Mouse (Mus musculus): Measurements from ENCODE around the gene Rfng. TPM values are rescaled to one million over a fixed set of nuclear protein-coding genes. Genes with fewer than 3 reads are reported as not detected.

The Rfng gene
- polyA plus RNA-seq (2015; fragmentation: Nextera tagmentation; extraction: Ambion mirVana): 19.7 and 20.3 TPM in 2 replicates

DNA sequence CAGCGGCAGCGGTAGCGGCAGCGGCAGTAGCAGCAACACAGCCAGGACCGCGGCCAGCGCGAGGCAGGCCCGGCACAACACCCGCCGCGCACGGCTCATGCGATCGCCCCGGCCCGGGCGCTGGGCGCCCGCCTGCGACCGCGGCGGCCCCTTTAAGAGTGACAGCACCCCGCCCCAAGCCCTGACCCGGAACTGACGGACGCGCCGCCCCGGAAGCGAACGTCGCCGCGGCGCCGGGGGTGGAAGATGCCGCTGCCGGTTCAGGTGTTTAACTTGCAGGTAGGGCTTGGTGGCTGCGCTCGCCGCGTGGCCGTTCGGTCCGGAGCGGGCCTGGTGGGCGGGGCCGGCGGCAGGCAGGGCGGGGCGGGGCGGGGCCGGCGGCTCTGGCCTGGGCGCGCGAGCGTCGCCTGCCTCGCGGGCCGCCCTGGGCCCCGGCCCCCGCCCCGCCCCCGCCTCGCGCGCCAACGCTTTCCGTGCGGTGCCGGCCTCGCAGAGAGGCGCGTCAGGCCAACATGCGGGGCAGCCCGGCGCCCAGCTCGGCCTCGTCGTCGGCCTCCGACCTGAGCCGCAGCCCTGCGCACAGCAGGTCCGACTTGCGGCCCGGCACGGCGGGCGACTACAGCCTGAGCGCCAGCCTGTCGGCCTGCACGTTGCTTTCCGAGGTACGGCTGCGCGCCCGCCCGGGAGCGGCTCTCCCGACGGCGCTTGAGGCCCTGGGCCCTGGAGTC, at the start of gene Rfng, which contains the start of gene Gps1:
TSS of gene Rfng (minus strand) at position 144 of the 728 bp plus-strand sequence.
TSS of gene Gps1 (plus strand) at position 209 of the 728 bp plus-strand sequence.

DNA sequence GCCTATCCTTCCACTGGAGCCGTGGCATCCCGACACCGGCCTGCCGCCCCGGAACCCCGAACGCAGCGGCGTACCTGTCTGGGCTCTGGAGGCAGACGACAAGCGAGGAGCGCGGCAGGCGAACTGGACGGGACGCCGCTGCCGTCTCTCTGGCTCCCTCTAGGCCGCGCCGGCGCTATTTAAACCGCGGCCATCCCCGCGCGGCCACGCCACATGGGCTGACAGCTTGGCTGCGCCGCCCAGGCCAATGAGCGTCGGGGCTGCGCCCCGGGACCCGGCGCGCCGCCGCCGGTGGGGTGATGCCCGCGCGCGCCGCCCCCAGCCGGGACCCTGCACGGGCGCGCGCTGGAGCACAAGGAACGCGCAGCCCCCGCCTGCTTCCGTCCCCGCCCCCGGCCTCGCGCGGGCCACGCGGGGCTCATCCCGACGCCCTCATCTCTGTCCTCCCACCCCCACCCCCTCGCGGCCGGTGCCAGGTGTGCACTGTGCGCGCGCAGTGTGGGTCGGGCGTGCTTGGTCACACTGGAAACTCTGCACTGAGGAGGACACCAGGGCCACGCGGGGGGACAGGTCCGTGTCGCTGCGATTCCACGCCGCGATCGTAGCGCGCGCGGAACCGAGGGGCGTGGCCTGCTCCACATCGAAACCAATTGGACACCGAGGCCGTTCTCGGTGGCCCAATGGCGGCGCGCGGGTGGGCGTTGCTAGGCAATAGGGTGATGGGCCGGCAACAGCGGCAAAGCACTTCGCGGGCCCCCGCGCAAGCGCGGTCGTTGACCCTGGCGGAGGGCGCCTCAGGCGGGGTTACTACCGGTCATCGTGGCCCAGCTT, 40.2 kb upstream of the Rfng start, which contains the start of gene Fasn:
TSS of gene Fasn (minus strand) at position 592 of the 831 bp plus-strand sequence.

GRCm38 (mm10) chr11:120795756-120796613, 12.0 kb upstream of the Rfng start, which contains the start of gene Dus1l:
Gene Dus1l (minus strand): TSS chr11:120796403.

GRCm38 (mm10) chr11:120762672-120763041, 21.4 kb downstream of the Rfng start, which contains the start of gene Hmga1b:
Gene Hmga1b (plus strand): TSS chr11:120762794.

DNA sequence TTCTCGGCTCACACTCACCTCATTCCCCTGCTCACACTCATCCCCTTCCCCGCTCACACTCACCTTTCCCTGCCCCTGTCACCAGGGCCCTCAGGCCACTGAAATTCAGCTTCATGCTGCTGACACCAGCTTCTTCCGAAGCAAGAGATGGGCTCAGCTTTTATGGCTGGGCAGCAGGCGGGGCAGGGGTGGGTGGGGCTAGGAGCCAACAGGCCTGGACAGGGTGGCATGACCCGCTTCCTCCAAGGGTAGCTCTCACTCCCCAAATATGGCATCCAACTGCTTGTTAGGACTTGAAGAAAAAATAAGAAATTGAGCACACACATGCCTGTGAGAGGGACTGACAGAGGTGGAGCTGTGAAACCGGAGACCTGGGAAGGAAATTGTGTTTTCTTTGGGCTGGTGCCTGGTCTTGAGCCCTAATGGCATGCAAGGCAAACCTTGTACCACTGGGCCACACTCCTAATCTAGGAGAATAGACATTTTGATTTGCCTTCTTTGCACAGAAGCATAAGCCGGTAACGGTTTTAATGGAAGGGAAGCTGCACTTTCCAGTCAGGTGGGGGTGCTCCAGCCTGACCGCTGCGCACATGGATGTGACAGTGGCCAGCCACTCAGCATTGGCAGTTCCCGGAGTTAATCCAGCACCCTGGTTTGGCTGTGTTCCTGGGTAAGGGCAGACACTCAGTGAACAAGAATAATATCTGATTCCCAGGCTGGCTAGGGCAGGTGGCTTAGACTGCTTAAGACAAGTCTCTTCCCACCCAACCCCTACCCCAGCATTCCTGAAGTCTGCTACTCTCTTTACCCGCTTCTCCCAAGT, 51.9 kb downstream of the Rfng start, which contains the start of gene Cbr2:
TSS of gene Cbr2 (minus strand) at position 257 of the 823 bp plus-strand sequence.

Other genes starting within 250 kb of the Rfng start
- gene Mcrip1, start 234.5 kb downstream of the Rfng start, polyA plus RNA-seq (2015; fragmentation: Nextera tagmentation; extraction: Ambion mirVana): 157 and 172 TPM in 2 replicates
- gene Ppp1r27, start 233.1 kb downstream of the Rfng start, polyA plus RNA-seq (2015; fragmentation: Nextera tagmentation; extraction: Ambion mirVana): not detected in 2 replicates
- 515 and 546 TPM in 2 replicates for gene P4hb, start 211.0 kb downstream of the Rfng start, polyA plus RNA-seq (2015; fragmentation: Nextera tagmentation; extraction: Ambion mirVana)
- 458 and 475 TPM in 2 replicates for gene Arhgdia, start 202.6 kb downstream of the Rfng start, polyA plus RNA-seq (2015; fragmentation: Nextera tagmentation; extraction: Ambion mirVana)
- 162 and 194 TPM in 2 replicates for gene Alyref, start 185.8 kb downstream of the Rfng start, polyA plus RNA-seq (2015; fragmentation: Nextera tagmentation; extraction: Ambion mirVana)
- 165 and 166 TPM in 2 replicates for gene Anapc11, start 185.8 kb downstream of the Rfng start, polyA plus RNA-seq (2015; fragmentation: Nextera tagmentation; extraction: Ambion mirVana)
- 0.43 and 1.1 TPM in 2 replicates for gene Npb, start 175.7 kb downstream of the Rfng start, polyA plus RNA-seq (2015; fragmentation: Nextera tagmentation; extraction: Ambion mirVana)
- 72.3 and 111 TPM in 2 replicates for gene Pcyt2, start 166.3 kb downstream of the Rfng start, polyA plus RNA-seq (2015; fragmentation: Nextera tagmentation; extraction: Ambion mirVana)
- 24.9 and 25.5 TPM in 2 replicates for gene Sirt7, start 159.0 kb downstream of the Rfng start, polyA plus RNA-seq (2015; fragmentation: Nextera tagmentation; extraction: Ambion mirVana)
- 19.3 and 22.6 TPM in 2 replicates for gene Mafg, start 150.6 kb downstream of the Rfng start, polyA plus RNA-seq (2015; fragmentation: Nextera tagmentation; extraction: Ambion mirVana)
- gene Pycr1, start 140.4 kb downstream of the Rfng start, polyA plus RNA-seq (2015; fragmentation: Nextera tagmentation; extraction: Ambion mirVana): 22.5 and 33.3 TPM in 2 replicates
- gene Myadml2, start 136.0 kb downstream of the Rfng start, polyA plus RNA-seq (2015; fragmentation: Nextera tagmentation; extraction: Ambion mirVana): 0.28 TPM in 1 of 2 replicates, not detected in the other
- gene Notum, start 123.0 kb downstream of the Rfng start, polyA plus RNA-seq (2015; fragmentation: Nextera tagmentation; extraction: Ambion mirVana): 2.6 and 4.4 TPM in 2 replicates
- gene Aspscr1, start 111.2 kb downstream of the Rfng start, polyA plus RNA-seq (2015; fragmentation: Nextera tagmentation; extraction: Ambion mirVana): 72.0 and 79.9 TPM in 2 replicates
- 94.9 and 105 TPM in 2 replicates for gene Cenpx, start 70.5 kb downstream of the Rfng start, polyA plus RNA-seq (2015; fragmentation: Nextera tagmentation; extraction: Ambion mirVana)
- 21.2 and 22.0 TPM in 2 replicates for gene Lrrc45, start 70.3 kb downstream of the Rfng start, polyA plus RNA-seq (2015; fragmentation: Nextera tagmentation; extraction: Ambion mirVana)
- 10.7 and 14.6 TPM in 2 replicates for gene Rac3, start 62.7 kb downstream of the Rfng start, polyA plus RNA-seq (2015; fragmentation: Nextera tagmentation; extraction: Ambion mirVana)
- 31.5 and 35.7 TPM in 2 replicates for gene Dcxr, start 56.9 kb downstream of the Rfng start, polyA plus RNA-seq (2015; fragmentation: Nextera tagmentation; extraction: Ambion mirVana)
- gene Cbr2, start 52.1 kb downstream of the Rfng start, polyA plus RNA-seq (2015; fragmentation: Nextera tagmentation; extraction: Ambion mirVana): 81.7 and 93.4 TPM in 2 replicates
- 1.5 and 2.2 TPM in 2 replicates for gene Hmga1b, start 21.4 kb downstream of the Rfng start, polyA plus RNA-seq (2015; fragmentation: Nextera tagmentation; extraction: Ambion mirVana)
- gene Gps1, start 65 bp upstream of the Rfng start, polyA plus RNA-seq (2015; fragmentation: Nextera tagmentation; extraction: Ambion mirVana): 118 and 123 TPM in 2 replicates
- 38.1 and 41.2 TPM in 2 replicates for gene Dus1l, start 12.2 kb upstream of the Rfng start, polyA plus RNA-seq (2015; fragmentation: Nextera tagmentation; extraction: Ambion mirVana)
- gene Fasn, start 40.3 kb upstream of the Rfng start, polyA plus RNA-seq (2015; fragmentation: Nextera tagmentation; extraction: Ambion mirVana): 17.8 and 30.1 TPM in 2 replicates
- 1.7 and 2.3 TPM in 2 replicates for gene Ccdc57, start 148.7 kb upstream of the Rfng start, polyA plus RNA-seq (2015; fragmentation: Nextera tagmentation; extraction: Ambion mirVana)
- 109 and 117 TPM in 2 replicates for gene Slc16a3, start 164.3 kb upstream of the Rfng start, polyA plus RNA-seq (2015; fragmentation: Nextera tagmentation; extraction: Ambion mirVana)
- 69.5 and 78.5 TPM in 2 replicates for gene Csnk1d, start 207.1 kb upstream of the Rfng start, polyA plus RNA-seq (2015; fragmentation: Nextera tagmentation; extraction: Ambion mirVana)

Measured in urinary bladder, postnatal 0 days (tissue).